Mouse (Mus musculus) liver, postnatal 0 days (tissue): ENCODE measurements around the gene Asap2.
"Not testable (repeated sequence)": the region's sequence is repeated elsewhere in the genome, so short reads cannot be mapped to it uniquely, and the experiment has no call there.

Experiments
- CTCF ChIP-seq: sonication (generic); IDR thresholded peaks from 2 replicates; pipeline ENCODE4 v1.5.1; 2016; ENCODE audit warnings: antibody characterized with exemption, low read depth
- EP300 ChIP-seq: IDR thresholded peaks from 2 replicates; pipeline ENCODE4 v1.6.1; 2016; ENCODE audit warnings: antibody characterized with exemption, low read depth, mild to moderate bottlenecking

DNA sequence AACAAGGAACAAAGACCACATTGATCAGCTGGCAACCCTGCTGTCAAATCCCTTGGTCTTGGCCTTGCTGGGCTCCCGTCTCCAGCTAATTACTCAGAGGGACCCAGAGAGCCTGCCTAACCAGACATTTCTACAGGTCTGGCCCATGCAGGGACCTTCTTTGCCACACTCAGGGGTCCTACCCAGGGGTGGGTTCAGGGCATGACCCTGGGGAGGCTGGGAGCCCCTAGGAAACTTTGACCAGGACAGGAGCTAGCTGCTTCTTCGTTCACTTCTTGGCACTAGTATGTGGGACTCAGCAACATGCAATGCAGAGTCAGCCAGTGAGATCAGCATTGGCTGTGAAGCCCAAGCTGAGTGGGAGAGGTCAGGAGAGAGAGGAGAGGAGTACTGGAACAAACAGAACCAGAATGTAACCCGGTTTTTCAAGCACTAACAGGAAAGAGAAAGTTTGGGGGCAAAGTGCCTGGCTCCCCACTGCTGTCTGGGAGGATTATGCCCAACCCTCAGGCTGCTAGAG lies 107.6 kb downstream of the Asap2 start:
- TF ChIP-seq CTCF, EP300: not testable (repeated sequence)
